Mouse (Mus musculus) cerebellum, adult 8-10 months (tissue): ENCODE data around the gene Cars2.
"Not testable (repeated sequence)": the region's sequence is repeated elsewhere in the genome, so short reads cannot be mapped to it uniquely, and the experiment has no call there.

Experiments
- DNase-seq: peaks from one replicate; pipeline ENCODE4 v3.0.0; 2022

Cars2 gene

DNA sequence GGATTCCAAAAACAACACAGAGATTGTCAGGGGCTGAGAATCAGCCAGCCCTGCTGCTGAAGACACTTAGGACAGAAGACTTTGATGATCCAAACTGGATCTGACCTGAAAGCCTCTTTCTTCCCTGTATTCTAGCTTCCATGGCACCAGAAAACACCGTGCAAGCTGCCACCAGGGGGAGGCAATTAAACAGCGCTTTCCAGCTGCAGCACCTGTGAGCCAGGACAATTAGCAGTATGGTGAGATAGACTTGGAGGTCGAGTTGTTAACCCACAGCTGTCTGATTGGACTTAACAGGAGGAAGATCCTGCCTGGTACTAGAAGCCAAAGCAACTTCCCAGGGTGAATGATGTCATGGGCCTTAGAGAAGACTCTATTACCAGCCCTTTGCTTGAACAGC, 81.5 kb downstream of the Cars2 start:
- DNase-seq = no peak

GRCm38 (mm10) chr8:11466528-11466927, 84.1 kb downstream of the Cars2 start:
- DNase-seq = not testable (repeated sequence)

GRCm38 (mm10) chr8:11465619-11466018, 85.0 kb downstream of the Cars2 start:
- no peak for DNase-seq

DNA sequence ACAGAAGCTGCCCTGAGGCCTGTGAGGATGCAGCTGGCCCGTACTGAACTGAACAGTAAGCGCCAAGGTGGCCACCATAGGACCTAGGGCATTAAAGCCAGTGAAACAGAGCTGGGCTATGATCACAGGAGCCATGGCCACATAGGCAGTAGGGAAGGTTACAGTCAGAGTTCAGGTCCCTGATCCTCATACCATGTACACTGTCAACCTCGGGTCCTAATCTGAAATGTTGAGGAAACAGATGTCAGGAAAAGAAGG, 85.9 kb downstream of the Cars2 start:
- DNase-seq = no peak
